Mouse (Mus musculus) liver, adult 2 months (tissue): ENCODE results near the gene Ankrd7.

Source experiments
- CTCF ChIP-seq: fragments of 200-500 bp; IDR thresholded peaks from 2 replicates; pipeline ENCODE4 v1.5.1; 2011; ENCODE audit warnings: low read depth, low read length, control low read depth
- POLR2A ChIP-seq: fragments of 200-500 bp; IDR thresholded peaks from 2 replicates; pipeline ENCODE4 v1.6.1; 2011; ENCODE audit warnings: low read length, control low read depth; ENCODE audit not compliant: insufficient read depth; ENCODE audit errors: extremely low read depth

GRCm38 (mm10) chr6:18820246-18820645 is 45.9 kb upstream of the Ankrd7 start:
- TF ChIP-seq CTCF: no peak
- TF ChIP-seq POLR2A: no peak
